Mouse (Mus musculus) brain, embryonic 18.5 days (tissue): Measurements from ENCODE around the gene Ubr7.

Experiments used
- DNase-seq: peaks from one replicate; pipeline ENCODE4 v3.0.0-alpha.2; 2012; ENCODE audit warnings: low read depth, low spot score

Gene Ubr7

GRCm38 (mm10) chr12:102743036-102743588 lies 14.7 kb upstream of the Ubr7 start:
- DNase-seq: no peak

- DNase-seq: peak; percentile 66
Observed at GRCm38 (mm10) chr12:102743589-102744574, 13.9 kb upstream of the Ubr7 start, which contains the start of the genes Moap1 and Tmem251. Moap1 (minus strand) TSS chr12:102743661. Tmem251 (plus strand) TSS chr12:102743762.

GRCm38 (mm10) chr12:102744839-102745238 lies 12.9 kb upstream of the Ubr7 start:
- DNase-seq: no peak

- DNase-seq: no peak
Observed at GRCm38 (mm10) chr12:102748256-102748655, 9.5 kb upstream of the Ubr7 start.

GRCm38 (mm10) chr12:102756304-102756703 lies 1.5 kb upstream of the Ubr7 start:
- DNase-seq: no peak

GRCm38 (mm10) chr12:102757055-102757688 lies 595 bp upstream of the Ubr7 start:
- no peak for DNase-seq

GRCm38 (mm10) chr12:102758403-102758756 lies 613 bp downstream of the Ubr7 start, which contains the start of gene Gm20604:
Gm20604 (minus strand) TSS chr12:102758672.
- DNase-seq: no peak

- no peak for DNase-seq
Observed at GRCm38 (mm10) chr12:102758936-102759335, 1.2 kb downstream of the Ubr7 start.

- no peak for DNase-seq
Observed at GRCm38 (mm10) chr12:102761668-102762067, 3.9 kb downstream of the Ubr7 start.

- no peak for DNase-seq
Observed at GRCm38 (mm10) chr12:102763696-102764095, 5.9 kb downstream of the Ubr7 start.

GRCm38 (mm10) chr12:102769000-102769399 lies 11.2 kb downstream of the Ubr7 start:
- DNase-seq: no peak

GRCm38 (mm10) chr12:102771601-102772000 lies 13.8 kb downstream of the Ubr7 start:
- no peak for DNase-seq

GRCm38 (mm10) chr12:102772676-102773075 lies 14.9 kb downstream of the Ubr7 start:
- DNase-seq: no peak

GRCm38 (mm10) chr12:102776035-102776434 lies 18.3 kb downstream of the Ubr7 start:
- no peak for DNase-seq

GRCm38 (mm10) chr12:102778151-102778550 lies 20.4 kb downstream of the Ubr7 start:
- DNase-seq: no peak

- DNase-seq: no peak
Observed at GRCm38 (mm10) chr12:102779452-102779851, 21.7 kb downstream of the Ubr7 start.

- no peak for DNase-seq
Observed at GRCm38 (mm10) chr12:102782841-102783240, 25.1 kb downstream of the Ubr7 start.

GRCm38 (mm10) chr12:102784899-102785592 lies 27.3 kb downstream of the Ubr7 start:
- DNase-seq: no peak

- DNase-seq: no peak
Observed at GRCm38 (mm10) chr12:102785593-102785985, 27.8 kb downstream of the Ubr7 start.

GRCm38 (mm10) chr12:102787927-102788326 lies 30.2 kb downstream of the Ubr7 start:
- no peak for DNase-seq

- no peak for DNase-seq
Observed at GRCm38 (mm10) chr12:102799528-102799927, 41.8 kb downstream of the Ubr7 start.

- DNase-seq: no peak
Observed at GRCm38 (mm10) chr12:102814858-102815257, 57.1 kb downstream of the Ubr7 start.
